Mouse (Mus musculus) lung, adult 2 months (tissue): ENCODE results near the gene Caml.

ENCODE experiments used
- CTCF ChIP-seq: fragments of 200-500 bp; IDR thresholded peaks from 2 replicates; pipeline ENCODE4 v1.5.1; 2011; ENCODE audit warnings: mild to moderate bottlenecking, low read length, control low read depth; ENCODE audit not compliant: insufficient read depth
- POLR2A ChIP-seq: fragments of 200-500 bp; IDR thresholded peaks from 2 replicates; pipeline ENCODE4 v1.6.1; 2011; ENCODE audit warnings: low read depth, mild to moderate bottlenecking, control low read depth, low read length, borderline replicate concordance; ENCODE audit errors: extremely low read depth

GRCm38 (mm10) chr13:55672711-55673110 lies 49.9 kb downstream of the Caml start:
- TF ChIP-seq CTCF = no peak
- TF ChIP-seq POLR2A = no peak
